Mouse (Mus musculus): ENCODE results near the gene Zfand3.
A peak's percentile ranks its signal among the peaks of the same experiment; 100 is the strongest.

Zfand3 gene

GRCm38 (mm10) chr17:30192416-30193005, 188.0 kb downstream of the Zfand3 start:
- DNase-seq (ENCODE audit: low read depth, low spot score), result no peak

GRCm38 (mm10) chr17:30193615-30194014, 189.1 kb downstream of the Zfand3 start:
- no peak for DNase-seq (ENCODE audit: low read depth, low spot score)

GRCm38 (mm10) chr17:30194091-30194490, 189.6 kb downstream of the Zfand3 start:
- DNase-seq (ENCODE audit: low read depth, low spot score), result no peak

GRCm38 (mm10) chr17:30194629-30195445, 190.3 kb downstream of the Zfand3 start:
- no peak for DNase-seq (ENCODE audit: low read depth, low spot score)

- DNase-seq (ENCODE audit: low read depth, low spot score), result no peak
Measured at GRCm38 (mm10) chr17:30195591-30196183, 191.2 kb downstream of the Zfand3 start.

- DNase-seq (ENCODE audit: low read depth, low spot score), result peak; percentile 46
Measured at GRCm38 (mm10) chr17:30196401-30197279, 192.1 kb downstream of the Zfand3 start.

GRCm38 (mm10) chr17:30197280-30198030, 192.9 kb downstream of the Zfand3 start:
- peak; percentile 58 for DNase-seq (ENCODE audit: low read depth, low spot score)

- no peak for DNase-seq (ENCODE audit: low read depth, low spot score)
Measured at GRCm38 (mm10) chr17:30198422-30198821, 193.9 kb downstream of the Zfand3 start.

GRCm38 (mm10) chr17:30199374-30200247, 195.1 kb downstream of the Zfand3 start:
- DNase-seq (ENCODE audit: low read depth, low spot score), result peak; percentile 48

GRCm38 (mm10) chr17:30200283-30200682, 195.8 kb downstream of the Zfand3 start:
- no peak for DNase-seq (ENCODE audit: low read depth, low spot score)

- no peak for DNase-seq (ENCODE audit: low read depth, low spot score)
Measured at GRCm38 (mm10) chr17:30205062-30205825, 200.7 kb downstream of the Zfand3 start.

GRCm38 (mm10) chr17:30210262-30210661, 205.7 kb downstream of the Zfand3 start:
- DNase-seq (ENCODE audit: low read depth, low spot score), result no peak

- no peak for DNase-seq (ENCODE audit: low read depth, low spot score)
Measured at GRCm38 (mm10) chr17:30210936-30211335, 206.4 kb downstream of the Zfand3 start.

- DNase-seq (ENCODE audit: low read depth, low spot score), result no peak
Measured at GRCm38 (mm10) chr17:30212647-30213046, 208.1 kb downstream of the Zfand3 start.

GRCm38 (mm10) chr17:30213371-30213770, 208.8 kb downstream of the Zfand3 start:
- DNase-seq (ENCODE audit: low read depth, low spot score), result no peak

- DNase-seq (ENCODE audit: low read depth, low spot score), result peak; percentile 58
Measured at GRCm38 (mm10) chr17:30214393-30214792, 209.9 kb downstream of the Zfand3 start.

GRCm38 (mm10) chr17:30215741-30216140, 211.2 kb downstream of the Zfand3 start:
- no peak for DNase-seq (ENCODE audit: low read depth, low spot score)

- no peak for DNase-seq (ENCODE audit: low read depth, low spot score)
Measured at GRCm38 (mm10) chr17:30221677-30222076, 217.1 kb downstream of the Zfand3 start.

- DNase-seq (ENCODE audit: low read depth, low spot score), result no peak
Measured at GRCm38 (mm10) chr17:30222361-30222760, 217.8 kb downstream of the Zfand3 start.

Measured in CD4-positive, CD25-positive, alpha-beta regulatory T cell, adult 2 months (primary cell).